Mouse (Mus musculus) C2C12 (cell line): ENCODE results near the gene Onecut1.

Experiments used
- CEBPB ChIP-seq: IDR thresholded peaks from one replicate; pipeline ENCODE4 v1.6.1; 2011; ENCODE audit warnings: low read depth, mild to moderate bottlenecking, control low read depth, moderate library complexity
- CTCF ChIP-seq: IDR thresholded peaks from one replicate; pipeline ENCODE4 v1.5.1; 2011; ENCODE audit not compliant: control insufficient read depth, insufficient read depth, insufficient read length
- MAX ChIP-seq: IDR thresholded peaks from one replicate; pipeline ENCODE4 v1.6.1; 2011; ENCODE audit warnings: mild to moderate bottlenecking, control low read depth
- MYOD1 ChIP-seq: IDR thresholded peaks from one replicate; pipeline ENCODE4 v1.6.1; 2011; ENCODE audit warnings: low read depth; ENCODE audit not compliant: control insufficient read depth, insufficient read length
- USF1 ChIP-seq: IDR thresholded peaks from one replicate; pipeline ENCODE4 v1.6.1; 2011; ENCODE audit warnings: low read depth, mild to moderate bottlenecking, control low read depth, moderate library complexity

DNA sequence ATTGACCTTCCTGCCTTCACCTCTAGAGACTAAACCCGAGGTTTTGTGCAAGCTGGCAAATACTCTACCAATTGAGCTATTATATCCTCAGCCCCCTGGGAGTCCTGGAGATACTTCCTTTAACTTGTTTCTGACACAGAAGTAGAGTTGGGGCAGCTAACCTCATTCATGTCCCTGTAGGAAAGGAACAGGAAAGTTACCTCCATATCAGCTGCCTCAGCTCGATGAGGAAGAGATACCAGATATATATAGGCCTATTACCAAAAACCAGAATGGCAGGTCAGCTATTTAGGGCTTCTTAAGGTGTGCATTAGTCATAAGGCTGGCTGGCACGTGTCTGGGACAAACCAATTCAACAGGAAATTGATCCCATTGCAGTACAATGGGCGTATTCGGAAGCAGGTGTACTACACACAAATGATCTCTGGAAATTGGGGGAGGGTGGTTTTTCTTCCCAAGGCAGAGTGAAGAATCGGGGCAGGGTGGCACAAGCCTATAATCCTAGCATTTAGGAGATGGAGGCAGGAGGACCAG lies 48.6 kb downstream of the Onecut1 start:
- no peak for TF ChIP-seq CTCF
- TF ChIP-seq MAX, result no peak
- no peak for TF ChIP-seq USF1
- no peak for TF ChIP-seq CEBPB
- no peak for TF ChIP-seq MYOD1
